Mouse (Mus musculus) kidney, embryonic 16.5 days (tissue): ENCODE results near the gene Tead1. TPM values are rescaled to one million over a fixed set of nuclear protein-coding genes. Genes with fewer than 3 reads are reported as not detected.

Source experiments
- ATAC-seq: fragments of 200-750 bp; cut with Nextera tagmentation; 2 replicates; pipeline ENCODE4 v1.8.0; 2017; ENCODE audit warnings: moderate TSS enrichment; ENCODE audit not compliant: low FRiP score, low TSS enrichment
- H3K27ac ChIP-seq: fragments of 300-500 bp; sonication (generic); 2 replicates; pipeline ENCODE4 v1.5.1; 2014; ENCODE audit warnings: low read length
- H3K27me3 ChIP-seq: fragments of 300-500 bp; sonication (generic); 2 replicates; pipeline ENCODE4 v1.6.1; 2014; ENCODE audit warnings: low read length, control low read depth, mixed read lengths; ENCODE audit not compliant: insufficient read depth
- H3K36me3 ChIP-seq: fragments of 300-500 bp; sonication (generic); 2 replicates; pipeline ENCODE4 v1.6.1; 2014; ENCODE audit warnings: low read length, control low read depth, mixed read lengths; ENCODE audit not compliant: insufficient read depth
- H3K4me1 ChIP-seq: fragments of 300-500 bp; sonication (generic); 2 replicates; pipeline ENCODE4 v1.6.1; 2014; ENCODE audit warnings: low read length, control low read depth, mixed read lengths; ENCODE audit not compliant: insufficient read depth
- H3K4me2 ChIP-seq: fragments of 300-500 bp; sonication (generic); replicated peaks from 2 replicates; pipeline ENCODE4 v1.6.1; 2014; ENCODE audit warnings: low read depth, low read length
- H3K4me3 ChIP-seq: fragments of 300-500 bp; sonication (generic); 2 replicates; pipeline ENCODE4 v1.5.1; 2014; ENCODE audit warnings: mild to moderate bottlenecking, low read length
- H3K9ac ChIP-seq: fragments of 300-500 bp; sonication (generic); replicated peaks from 2 replicates; pipeline ENCODE4 v1.6.1; 2014; ENCODE audit warnings: low read length
- H3K9me3 ChIP-seq: fragments of 300-500 bp; sonication (generic); 2 replicates; pipeline ENCODE4 v1.6.1; 2016; ENCODE audit warnings: low read length, control low read depth
- WGBS: fragments of 180-500 bp; shearing (Covaris S2); extraction: QIAGEN DNeasy Blood & Tissue Kit; methylation state at CpG from one replicate; pipeline ENCODE4 v1.1.7; 2014; 5-methylcytosine and 5-hydroxymethylcytosine counted together
- polyA plus RNA-seq: library from polyadenylated mRNA; unstranded; fragments of >200 nt; fragmentation: Nextera tagmentation; extraction: Ambion mirVana; gene quantifications from 2 replicates; pipeline ENCODE4 v1.2.1, GENCODE M21; 2015

The Tead1 gene
- polyA plus RNA-seq, 1 experiment from 2014 or later = 18.0 TPM

GRCm38 (mm10) chr7:112868551-112869465 is 189.7 kb downstream of the Tead1 start:
- no peak; the same call in 1 of the 2 replicates for ATAC-seq
- Histone ChIP-seq H3K36me3 (peaks cover 7% of the 10 kb centered on the region; the same call in 1 of the 2 replicates), H3K9me3 (no peaks in the 10 kb centered on the region), H3K27ac (peak overlapping the region; percentile 9; the same call in 1 of the 2 replicates), H3K4me1 (peaks cover 20% of the 10 kb centered on the region), H3K9ac (no peak overlapping the region), H3K4me2 (no peak overlapping the region), H3K27me3 (no peaks in the 10 kb centered on the region), H3K4me3 (no peak overlapping the region)
- 56% methylated on average over 7 of the region's 8 CpGs for WGBS

DNA sequence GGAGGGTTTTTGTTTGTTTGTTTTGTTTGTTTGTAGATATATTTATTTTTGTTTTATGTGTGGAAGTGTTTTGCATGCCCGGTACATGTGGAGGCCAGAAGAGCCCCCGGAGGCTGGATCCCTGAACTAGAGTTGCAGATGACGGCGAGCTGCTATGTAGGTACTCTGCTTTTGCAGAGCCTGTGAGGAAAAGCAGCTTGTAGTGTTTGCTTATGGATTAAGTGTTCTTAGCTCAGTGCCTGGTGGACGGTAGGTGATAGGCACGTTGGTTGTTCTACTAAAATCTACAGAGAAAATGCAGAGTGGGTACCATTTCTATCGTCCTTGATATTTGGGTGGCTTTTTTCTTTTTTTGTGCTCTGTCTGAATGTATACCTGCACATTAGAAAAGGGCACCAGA is 192.6 kb downstream of the Tead1 start:
- Histone ChIP-seq H3K4me2 (no peak overlapping the region), H3K4me1 (peaks cover 48% of the 10 kb centered on the region), H3K9ac (no peak overlapping the region), H3K27me3 (no peaks in the 10 kb centered on the region), H3K9me3 (no peaks in the 10 kb centered on the region), H3K4me3 (no peak overlapping the region), H3K27ac (no peak overlapping the region), H3K36me3 (peaks cover 5% of the 10 kb centered on the region)
- 89% methylated on average over 7 of the region's 7 CpGs for WGBS
- ATAC-seq = no peak

- H3K4me3 ChIP-seq = no peak overlapping the region
- 0 out of 2 replicates have a peak overlapping the region, but pooled peaks have one; percentile 11 for H3K9ac ChIP-seq
- ATAC-seq = 0 out of 2 replicates have a peak, but pooled peaks have one; percentile 14
- H3K36me3 ChIP-seq = peaks cover 2% of the 10 kb centered on the region
- H3K4me2 ChIP-seq = no peak overlapping the region
- no peaks in the 10 kb centered on the region for H3K27me3 ChIP-seq
- peaks cover 49% of the 10 kb centered on the region for H3K4me1 ChIP-seq
- H3K9me3 ChIP-seq = no peaks in the 10 kb centered on the region
- 65% methylated on average over 9 of the region's 9 CpGs for WGBS
- H3K27ac ChIP-seq = peak overlapping the region; percentile 67
These were observed 193.5 kb downstream of the Tead1 start for GRCm38 (mm10) chr7:112872435-112873196.

DNA sequence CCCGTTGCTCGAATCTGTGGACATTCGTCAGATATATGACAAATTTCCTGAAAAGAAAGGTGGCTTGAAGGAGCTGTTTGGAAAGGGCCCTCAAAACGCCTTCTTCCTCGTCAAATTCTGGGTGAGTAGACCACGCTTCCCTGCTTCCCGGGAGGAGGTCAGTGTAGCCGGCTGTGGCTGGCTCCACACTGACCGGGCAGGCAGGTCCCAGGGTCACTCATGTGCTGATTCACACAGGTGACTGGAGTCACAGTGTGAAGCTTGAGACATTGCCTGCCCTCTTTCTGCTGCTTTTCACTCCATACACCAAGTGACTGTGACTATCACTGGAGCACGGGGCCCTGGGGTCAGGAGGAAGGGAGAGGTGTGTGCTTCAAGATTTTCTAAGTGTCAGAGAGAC is 197.0 kb downstream of the Tead1 start:
- H3K9me3 ChIP-seq = no peaks in the 10 kb centered on the region
- peaks cover 44% of the 10 kb centered on the region for H3K4me1 ChIP-seq
- H3K36me3 ChIP-seq = peaks cover 13% of the 10 kb centered on the region
- no peak overlapping the region for H3K27ac ChIP-seq
- 61% methylated on average over 10 of the region's 10 CpGs for WGBS
- H3K27me3 ChIP-seq = no peaks in the 10 kb centered on the region
- ATAC-seq = peak; percentile 76; the same call in 1 of the 2 replicates
- H3K4me3 ChIP-seq = no peak overlapping the region
- H3K9ac ChIP-seq = no peak overlapping the region
- H3K4me2 ChIP-seq = no peak overlapping the region

DNA sequence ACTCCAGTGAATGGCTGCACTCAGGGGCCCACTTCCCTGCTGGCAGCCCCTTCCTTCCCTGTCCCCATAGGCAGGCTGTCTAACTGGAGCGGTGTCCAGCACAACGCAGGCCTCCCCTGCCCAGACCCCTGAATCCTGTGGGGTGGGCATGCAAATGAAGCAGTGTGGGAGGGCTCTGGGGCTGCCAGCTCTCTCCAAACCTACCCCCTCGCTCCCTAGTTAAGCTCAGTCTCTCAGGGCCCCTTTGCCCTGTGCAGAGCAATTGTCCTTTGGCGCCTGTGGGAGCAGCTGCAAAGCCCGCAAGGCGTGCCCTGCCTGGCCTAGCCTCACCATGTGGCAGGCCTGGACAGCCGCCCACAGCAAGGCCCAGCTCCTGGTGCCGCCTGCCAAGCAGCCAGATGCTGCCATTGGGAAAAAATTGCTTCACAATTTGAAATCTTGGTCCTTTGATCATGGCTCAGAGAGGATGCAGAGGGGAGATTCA is 204.7 kb downstream of the Tead1 start:
- H3K9ac ChIP-seq = no peak overlapping the region
- no peaks in the 10 kb centered on the region for H3K27me3 ChIP-seq
- H3K4me3 ChIP-seq = no peak overlapping the region
- H3K27ac ChIP-seq = peak overlapping the region; percentile 57; the same call in 1 of the 2 replicates
- H3K9me3 ChIP-seq = no peaks in the 10 kb centered on the region
- H3K4me2 ChIP-seq = no peak overlapping the region
- peaks cover 24% of the 10 kb centered on the region for H3K4me1 ChIP-seq
- ATAC-seq = peak; percentile 77
- H3K36me3 ChIP-seq = peaks cover under 1% of the 10 kb centered on the region; the same call in 1 of the 2 replicates
- 40% methylated on average over 8 of the region's 8 CpGs for WGBS

DNA sequence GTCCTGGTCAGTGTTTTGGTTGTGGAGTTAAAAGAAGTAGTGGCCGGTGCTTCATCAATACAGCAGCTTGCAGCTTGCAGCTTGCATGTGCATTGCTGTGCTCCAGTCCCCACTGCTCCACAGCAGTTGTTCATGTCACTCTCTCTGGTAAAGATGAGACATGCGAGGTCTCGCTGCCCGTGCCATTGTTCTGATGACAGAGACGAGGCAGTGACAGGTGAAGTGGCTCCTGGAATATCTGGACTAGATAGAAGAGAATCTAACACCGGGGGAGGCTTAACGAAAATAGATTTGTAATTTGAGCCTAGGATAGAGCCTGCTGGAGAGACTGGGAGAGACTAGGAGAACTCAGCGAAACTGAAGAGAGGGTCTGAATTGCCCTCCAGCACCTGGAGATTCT is 206.4 kb downstream of the Tead1 start:
- WGBS = 31% methylated on average over 8 of the region's 8 CpGs
- no peak for ATAC-seq

DNA sequence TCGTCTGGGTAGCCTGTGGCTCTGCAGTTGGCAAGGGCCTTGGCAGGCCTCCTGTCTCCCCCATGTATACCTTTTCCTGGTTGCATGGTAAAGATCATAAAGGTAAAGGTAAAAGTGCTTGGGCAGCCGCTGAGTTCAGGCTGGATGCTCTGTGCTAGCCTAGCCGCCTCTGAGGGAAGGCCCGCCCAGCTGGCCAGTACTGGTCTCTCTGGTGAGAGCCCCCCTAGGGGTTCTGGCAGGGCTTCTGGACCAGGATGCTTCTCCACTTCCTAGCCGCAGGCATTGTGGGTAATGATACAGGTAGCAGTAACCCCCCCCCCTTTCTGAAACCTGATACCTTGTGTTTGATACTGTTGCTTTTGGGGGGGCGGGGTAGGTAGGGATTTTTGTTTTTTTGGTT is 212.8 kb downstream of the Tead1 start:
- WGBS = 79% methylated on average over 6 of the region's 6 CpGs

More for the DNA sequence above, 206.4 kb downstream of the Tead1 start:
- no peak overlapping the region for H3K4me2 ChIP-seq
- no peak overlapping the region for H3K27ac ChIP-seq
- H3K27me3 ChIP-seq = no peaks in the 10 kb centered on the region
- H3K9ac ChIP-seq = no peak overlapping the region
- no peaks in the 10 kb centered on the region for H3K9me3 ChIP-seq
- peaks cover 24% of the 10 kb centered on the region for H3K4me1 ChIP-seq
- no peaks in the 10 kb centered on the region for H3K36me3 ChIP-seq
- no peak overlapping the region for H3K4me3 ChIP-seq

DNA sequence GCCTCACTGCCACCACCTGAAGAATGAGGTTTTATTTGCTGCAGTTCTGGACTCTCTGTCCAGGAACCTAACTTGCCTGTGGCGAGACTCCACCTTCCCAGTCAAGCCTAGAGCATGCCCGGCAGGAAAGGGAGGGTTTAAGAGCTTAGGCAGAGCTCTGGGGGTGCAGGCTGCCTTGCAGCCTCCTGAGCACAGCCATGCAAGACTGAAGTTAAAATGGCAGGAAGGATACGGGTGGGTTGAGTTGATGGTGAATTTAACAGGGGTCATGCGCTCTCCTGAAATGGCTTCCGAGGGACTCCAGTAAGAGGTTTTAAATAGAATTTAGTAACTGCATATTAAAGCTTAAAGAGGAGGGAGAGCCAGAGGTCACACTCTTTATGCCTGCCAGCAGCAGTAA is 213.5 kb downstream of the Tead1 start:
- Histone ChIP-seq H3K4me2 (no peak overlapping the region), H3K27me3 (no peaks in the 10 kb centered on the region), H3K4me1 (peaks cover 10% of the 10 kb centered on the region; the same call in 1 of the 2 replicates), H3K4me3 (no peak overlapping the region), H3K9ac (no peak overlapping the region), H3K9me3 (no peaks in the 10 kb centered on the region), H3K27ac (peak overlapping the region; percentile 67), H3K36me3 (peaks cover 31% of the 10 kb centered on the region)
- peak; percentile 75; the same call in 1 of the 2 replicates for ATAC-seq
- WGBS = 43% methylated on average over 5 of the region's 5 CpGs

More for the DNA sequence above, 212.8 kb downstream of the Tead1 start:
- H3K9ac ChIP-seq = no peak overlapping the region
- H3K4me1 ChIP-seq = peaks cover 10% of the 10 kb centered on the region; the same call in 1 of the 2 replicates
- no peaks in the 10 kb centered on the region for H3K9me3 ChIP-seq
- peaks cover 31% of the 10 kb centered on the region for H3K36me3 ChIP-seq
- no peaks in the 10 kb centered on the region for H3K27me3 ChIP-seq
- peak overlapping the region; percentile 43; the same call in 1 of the 2 replicates for H3K27ac ChIP-seq
- ATAC-seq = peak; percentile 63; the same call in 1 of the 2 replicates
- H3K4me3 ChIP-seq = no peak overlapping the region
- no peak overlapping the region for H3K4me2 ChIP-seq

GRCm38 (mm10) chr7:112896363-112896762 is 217.2 kb downstream of the Tead1 start:
- peaks cover 41% of the 10 kb centered on the region for H3K36me3 ChIP-seq
- H3K4me3 ChIP-seq = no peak overlapping the region
- 93% methylated on average over 2 of the region's 2 CpGs for WGBS
- no peaks in the 10 kb centered on the region for H3K27me3 ChIP-seq
- H3K27ac ChIP-seq = no peak overlapping the region
- ATAC-seq = no peak
- no peak overlapping the region for H3K9ac ChIP-seq
- no peaks in the 10 kb centered on the region for H3K9me3 ChIP-seq
- peaks cover 10% of the 10 kb centered on the region; the same call in 1 of the 2 replicates for H3K4me1 ChIP-seq
- no peak overlapping the region for H3K4me2 ChIP-seq
